Mouse (Mus musculus): ENCODE data around the gene Fbxl18.
"Not testable (repeated sequence)": the region's sequence is repeated elsewhere in the genome, so short reads cannot be mapped to it uniquely, and the experiment has no call there.

The Fbxl18 gene

GRCm38 (mm10) chr5:142898316-142898715 lies 3.1 kb upstream of the Fbxl18 start:
- no peak for DNase-seq

GRCm38 (mm10) chr5:142897568-142898248 lies 2.5 kb upstream of the Fbxl18 start:
- DNase-seq = no peak

GRCm38 (mm10) chr5:142896713-142897112 lies 1.5 kb upstream of the Fbxl18 start:
- no peak for DNase-seq

GRCm38 (mm10) chr5:142896192-142896591 lies 971 bp upstream of the Fbxl18 start:
- no peak for DNase-seq

DNA sequence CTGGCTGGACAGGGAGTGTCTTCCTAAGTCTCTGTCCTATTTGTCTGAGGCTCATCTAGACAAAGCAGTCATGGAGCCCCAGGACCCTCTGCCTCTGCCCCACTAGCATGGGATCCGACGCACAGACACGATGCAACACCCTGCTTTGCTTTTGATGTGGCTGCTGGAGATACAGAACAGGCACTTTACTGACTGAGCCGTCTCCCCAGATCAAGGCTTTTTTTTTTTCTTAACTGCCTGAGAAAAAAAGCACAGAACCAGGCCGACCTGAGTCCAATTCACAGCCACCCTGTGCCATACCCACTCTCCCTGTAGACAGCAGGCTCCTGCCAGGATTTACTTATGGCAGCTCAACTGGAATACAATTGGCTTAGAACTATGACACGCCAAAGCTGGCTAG lies 3.8 kb downstream of the Fbxl18 start:
- no peak for DNase-seq

GRCm38 (mm10) chr5:142887533-142887932 lies 7.7 kb downstream of the Fbxl18 start:
- not testable (repeated sequence) for DNase-seq

DNA sequence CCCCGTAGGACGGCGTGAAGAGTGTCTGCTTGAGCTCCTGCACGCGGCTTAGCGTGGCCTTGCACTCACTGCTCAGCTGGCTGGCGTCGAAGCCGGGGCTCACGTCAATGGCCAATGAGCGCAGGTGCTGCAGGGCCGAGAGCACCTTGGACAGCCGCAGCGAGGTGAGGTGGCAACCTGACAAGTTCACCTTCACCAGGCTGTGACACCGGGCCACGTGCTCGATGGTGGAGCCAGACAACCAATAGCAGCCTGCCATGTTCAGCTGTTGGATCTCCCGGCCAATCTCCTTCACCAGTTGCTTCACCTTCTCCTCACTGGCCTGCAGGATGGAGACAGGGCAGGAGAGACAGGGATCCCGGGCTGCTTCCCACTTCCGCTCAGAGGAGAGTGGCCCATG lies 8.5 kb downstream of the Fbxl18 start:
- DNase-seq = no peak

DNA sequence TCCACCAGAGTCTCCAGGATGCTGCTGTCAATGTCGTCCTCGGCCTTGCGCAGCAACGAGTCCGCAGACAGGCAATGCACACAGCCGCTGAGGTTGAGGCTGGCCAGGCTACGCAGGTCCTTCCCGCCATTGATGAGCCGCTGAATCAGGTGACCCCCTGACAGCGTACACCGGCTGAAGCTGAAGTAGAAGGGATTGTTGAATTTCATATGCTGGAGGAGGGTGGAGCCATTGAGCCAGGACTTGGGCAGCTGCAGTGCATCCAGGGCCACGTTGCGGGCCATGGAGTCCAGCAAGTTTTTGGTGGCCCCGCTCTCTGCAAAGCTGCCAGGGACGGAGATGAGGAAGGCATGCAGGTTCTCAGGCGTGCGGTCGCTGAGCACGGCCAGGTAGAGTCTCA lies 9.0 kb downstream of the Fbxl18 start:
- DNase-seq = no peak

DNA sequence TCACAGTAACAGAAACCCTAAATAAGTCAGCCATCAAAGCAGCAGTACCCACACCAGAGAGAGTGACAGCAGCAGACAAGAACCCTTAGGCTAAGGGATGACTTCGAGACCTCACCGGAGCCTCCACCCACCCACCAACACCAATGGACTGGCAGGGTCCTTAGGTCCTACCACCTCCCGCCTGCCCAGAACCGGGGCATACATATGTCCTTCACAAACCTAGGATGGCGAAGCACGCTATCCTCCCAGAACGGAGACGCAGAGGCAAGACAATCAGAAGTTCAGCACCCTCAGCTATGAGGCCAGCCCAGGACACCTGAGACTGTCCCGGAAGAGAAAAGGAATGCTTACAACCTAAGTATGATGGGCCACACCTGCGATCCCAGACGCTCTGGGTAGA lies 12.8 kb downstream of the Fbxl18 start:
- DNase-seq = no peak

- no peak for DNase-seq
These were observed 13.3 kb downstream of the Fbxl18 start for GRCm38 (mm10) chr5:142881936-142882335.

DNA sequence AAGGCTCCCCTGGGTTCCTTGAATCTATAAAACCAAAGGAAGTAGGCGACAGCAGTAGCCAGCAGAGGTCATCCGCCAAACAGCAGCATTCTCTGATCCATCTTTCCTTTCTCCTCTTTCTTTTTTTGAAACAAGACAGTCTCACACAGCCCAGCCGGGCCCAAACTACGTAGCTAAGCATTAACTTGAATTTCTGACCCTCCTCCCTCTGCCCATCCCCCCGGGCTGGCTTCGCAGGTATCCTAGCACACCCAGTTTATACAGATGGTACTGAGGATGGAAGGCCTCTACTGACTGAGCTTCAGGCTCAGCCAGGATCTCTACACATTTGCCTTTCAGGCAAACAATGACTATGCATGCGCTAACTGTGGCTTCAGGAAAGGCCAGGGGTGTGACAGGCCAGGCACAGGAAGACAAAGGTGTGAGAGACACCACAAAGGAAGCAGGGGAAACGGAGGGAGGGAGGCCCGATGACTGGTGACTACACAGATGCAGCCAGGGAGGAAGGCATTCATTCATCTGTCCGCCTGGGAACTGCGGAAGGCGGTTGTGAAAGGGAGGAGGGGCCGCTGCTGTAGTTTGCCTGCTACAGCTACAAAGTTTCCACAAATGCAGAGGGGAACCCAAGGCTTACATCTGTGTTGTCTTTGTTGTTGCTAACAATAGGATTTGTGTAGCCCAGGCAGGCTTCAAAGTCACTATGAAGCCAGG lies 14.3 kb downstream of the Fbxl18 start:
- no peak for DNase-seq

- peak; percentile 91 for DNase-seq
These were observed 15.0 kb downstream of the Fbxl18 start for GRCm38 (mm10) chr5:142880246-142880645.

DNA sequence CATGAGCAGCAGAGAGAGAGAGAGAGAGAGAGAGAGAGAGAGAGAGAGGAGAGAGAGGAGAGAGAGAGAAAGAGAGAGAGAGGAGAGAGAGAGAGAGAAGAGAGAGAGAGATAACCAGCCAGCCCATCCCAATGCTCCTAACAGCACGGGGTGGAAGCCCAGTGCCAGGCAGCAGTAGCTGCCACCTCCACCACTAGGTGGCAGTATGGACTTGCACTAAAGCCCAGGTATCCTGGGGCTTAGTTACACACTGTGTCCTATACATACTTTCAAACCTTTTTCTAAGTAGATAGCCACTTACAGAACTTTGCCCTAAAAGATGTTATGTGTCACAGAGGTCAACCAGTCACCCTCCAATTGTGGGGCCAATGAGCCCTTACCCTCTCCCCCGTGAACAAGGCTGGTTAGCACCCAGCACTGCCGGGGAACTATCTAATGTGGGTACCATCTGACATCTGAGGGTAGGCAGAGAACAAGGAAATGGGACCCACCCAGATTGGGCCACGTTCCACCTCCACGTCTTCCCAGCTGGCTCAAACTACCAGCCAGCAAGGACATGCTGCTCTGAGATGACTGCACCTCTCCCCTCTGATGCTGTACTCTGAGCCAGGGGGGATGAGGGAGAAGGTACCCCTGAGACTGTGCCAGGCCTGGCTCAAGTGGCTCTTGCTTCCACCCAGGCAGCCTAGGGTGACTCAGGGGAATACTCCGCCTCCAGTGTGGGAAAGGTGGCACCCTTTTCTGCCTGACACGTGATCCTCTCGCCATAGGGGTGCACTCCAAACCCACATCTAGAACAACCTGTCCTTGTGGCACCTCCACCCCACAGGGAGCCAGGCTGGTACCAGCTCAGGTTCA lies 15.7 kb downstream of the Fbxl18 start:
- DNase-seq = peak; percentile 91

DNA sequence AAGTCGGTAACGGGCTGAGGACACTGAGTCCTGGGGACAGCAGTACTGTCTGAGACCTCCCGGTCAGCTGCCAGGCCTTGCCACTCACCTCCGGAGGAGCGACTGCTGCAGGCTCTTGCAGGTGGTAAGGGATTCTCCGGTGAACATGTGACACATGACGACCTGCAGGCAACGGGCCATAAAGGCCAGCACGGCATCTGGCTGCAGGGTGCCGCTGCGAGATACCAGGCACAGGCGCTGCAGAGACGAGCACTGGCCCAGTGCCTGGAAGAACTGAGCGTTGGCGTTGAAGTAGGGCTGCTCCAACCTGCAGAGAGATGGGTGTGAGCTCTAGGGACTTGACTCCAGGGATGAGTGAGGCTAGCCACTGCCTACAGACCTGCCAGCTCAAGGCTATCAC lies 16.7 kb downstream of the Fbxl18 start:
- DNase-seq = peak; percentile 69

GRCm38 (mm10) chr5:142877337-142878280 lies 17.6 kb downstream of the Fbxl18 start:
- DNase-seq = peak; percentile 94

GRCm38 (mm10) chr5:142876896-142877295 lies 18.3 kb downstream of the Fbxl18 start:
- no peak for DNase-seq

- no peak for DNase-seq
These were observed 19.7 kb downstream of the Fbxl18 start for GRCm38 (mm10) chr5:142875513-142875905.

GRCm38 (mm10) chr5:142874791-142875512 lies 20.3 kb downstream of the Fbxl18 start:
- DNase-seq = no peak

GRCm38 (mm10) chr5:142873718-142874117 lies 21.5 kb downstream of the Fbxl18 start:
- DNase-seq = no peak

- no peak for DNase-seq
These were observed 23.5 kb downstream of the Fbxl18 start for GRCm38 (mm10) chr5:142871765-142872164.

- no peak for DNase-seq
These were observed 25.8 kb downstream of the Fbxl18 start for GRCm38 (mm10) chr5:142869463-142869862.

DNA sequence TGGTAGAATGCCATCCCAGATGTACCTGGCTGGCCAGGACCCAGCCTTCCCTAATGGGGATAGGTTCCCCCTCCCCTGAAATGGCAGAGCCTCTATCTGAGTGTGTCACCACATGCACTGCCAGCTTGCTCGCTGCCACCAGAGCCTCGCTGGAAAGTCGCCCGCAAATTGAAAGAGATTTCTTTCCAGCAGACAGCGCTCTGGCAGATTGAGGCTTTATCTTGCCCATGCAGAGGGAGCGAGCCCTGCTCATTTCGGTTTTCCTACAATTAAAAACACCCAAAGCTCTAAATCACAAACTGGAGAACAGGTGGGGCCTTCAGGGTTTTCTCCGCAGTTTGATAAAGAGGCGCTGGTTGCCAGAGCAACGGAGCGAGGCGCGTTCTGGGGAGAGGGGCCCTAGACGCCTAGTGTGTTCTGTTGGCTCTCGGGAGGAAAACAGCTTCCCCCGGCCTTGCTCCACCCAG lies 37.4 kb downstream of the Fbxl18 start:
- DNase-seq = peak; percentile 92
